Mouse (Mus musculus): ENCODE measurements at regions not wholly inside any gene's neighbourhood (a gene's known extent, or its start where the extent isn't known, plus 50 kb on each side); places are given as distances from the start of the nearest gene placed in this dataset.
"Not testable (repeated sequence)": the region's sequence is repeated elsewhere in the genome, so short reads cannot be mapped to it uniquely, and the experiment has no call there.

DNA sequence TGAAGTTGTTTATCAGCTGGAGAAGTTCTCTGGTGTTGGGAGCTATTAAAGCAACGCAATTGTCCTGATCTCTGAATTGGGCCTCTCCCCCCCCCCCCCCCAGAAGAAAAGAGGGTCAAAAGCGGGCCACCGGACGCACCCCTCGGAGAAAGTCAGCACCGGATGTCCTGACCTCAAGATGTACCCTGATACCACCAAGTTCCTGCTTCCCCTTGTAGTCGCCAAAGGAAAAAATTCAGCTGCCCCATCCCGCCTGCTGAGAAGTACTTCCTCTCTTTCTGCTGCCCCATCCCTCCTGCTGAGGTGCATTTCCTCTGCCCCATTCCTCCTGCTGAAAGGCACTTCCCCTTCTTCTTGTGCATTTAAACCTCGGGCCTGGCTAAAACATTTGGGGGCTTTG is 1191.1 kb upstream of the 1700008P02Rik start:
- not testable (repeated sequence) for DNase-seq (ENCODE audit: low spot score)

GRCm38 (mm10) chr3:7805121-7805520 is 1184.9 kb upstream of the 1700008P02Rik start:
- DNase-seq (ENCODE audit: low spot score) = not testable (repeated sequence)

- no peak for DNase-seq (ENCODE audit: low spot score)
Measured at GRCm38 (mm10) chr3:7804209-7804608, 1184.0 kb upstream of the 1700008P02Rik start.

- DNase-seq (ENCODE audit: low spot score) = no peak
Measured at GRCm38 (mm10) chr3:7799486-7799885, 1179.2 kb upstream of the 1700008P02Rik start.

- DNase-seq (ENCODE audit: low spot score) = no peak
Measured at GRCm38 (mm10) chr3:7787665-7788064, 1167.4 kb upstream of the 1700008P02Rik start.

- DNase-seq (ENCODE audit: low spot score) = no peak
Measured at GRCm38 (mm10) chr3:7785096-7785495, 1164.9 kb upstream of the 1700008P02Rik start.

- DNase-seq (ENCODE audit: low spot score) = peak; percentile 68
Measured at GRCm38 (mm10) chr3:7755445-7755844, 1135.2 kb upstream of the 1700008P02Rik start.

GRCm38 (mm10) chr3:7713741-7714140 is 1093.5 kb upstream of the 1700008P02Rik start:
- no peak for DNase-seq (ENCODE audit: low spot score)

DNA sequence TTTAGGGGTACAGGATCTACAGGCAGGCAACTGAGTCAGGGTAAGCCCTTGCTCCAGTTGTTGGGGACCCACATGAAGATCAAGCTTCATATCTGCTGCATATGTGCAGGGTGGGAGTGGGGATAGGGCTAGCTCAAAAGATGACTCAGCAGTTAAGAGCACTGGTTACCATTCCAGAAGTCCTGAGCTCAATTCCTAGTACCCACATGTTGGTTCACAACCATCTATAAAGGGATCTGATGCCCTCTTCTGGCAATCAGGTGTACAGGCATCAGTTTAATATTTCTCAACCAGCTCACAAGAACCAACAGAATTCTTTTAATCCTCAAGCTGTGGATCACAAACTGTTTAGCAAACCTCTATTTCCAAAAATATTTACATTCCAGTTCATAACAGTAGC is 1092.9 kb upstream of the 1700008P02Rik start:
- DNase-seq (ENCODE audit: low spot score) = no peak

DNA sequence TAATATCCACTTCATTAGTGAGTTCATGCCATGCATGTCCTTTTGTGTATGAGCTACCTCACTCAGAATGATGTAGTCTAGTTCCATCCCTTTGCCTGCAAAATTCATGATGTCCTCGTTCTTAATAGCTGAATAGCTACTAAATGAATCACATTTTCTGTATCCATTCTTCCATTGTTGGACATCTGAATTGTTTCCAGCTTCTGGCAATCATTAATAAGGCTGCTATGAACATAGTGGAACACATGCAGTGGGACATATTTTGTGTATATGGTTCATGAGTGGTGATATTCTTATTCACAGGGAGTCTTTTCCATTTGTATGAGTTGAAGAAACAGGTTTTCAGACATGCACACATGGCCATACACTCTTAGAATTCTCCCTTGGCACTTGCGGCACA is 1092.2 kb upstream of the 1700008P02Rik start:
- no peak for DNase-seq (ENCODE audit: low spot score)

GRCm38 (mm10) chr3:7708609-7709008 is 1088.4 kb upstream of the 1700008P02Rik start:
- DNase-seq (ENCODE audit: low spot score) = no peak

DNA sequence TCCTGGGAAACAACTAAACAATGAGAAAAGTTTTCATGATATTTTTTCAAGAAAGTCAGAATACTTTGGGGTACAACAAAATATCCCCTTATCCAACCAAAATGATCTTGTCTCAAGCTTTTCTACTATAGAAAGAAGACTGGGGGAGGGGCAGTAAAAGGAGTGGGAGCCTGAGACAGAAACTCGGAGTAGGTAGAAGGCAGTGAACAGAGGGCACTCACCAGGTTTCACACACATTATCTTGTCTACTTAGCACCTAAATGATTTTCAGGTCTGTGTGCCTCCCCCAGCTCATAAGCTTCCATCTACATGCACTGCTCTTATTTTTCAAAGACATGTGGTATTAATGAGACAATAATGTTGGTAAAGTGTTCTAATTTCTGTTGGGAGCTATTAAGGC is 1063.3 kb upstream of the 1700008P02Rik start:
- no peak for DNase-seq (ENCODE audit: low spot score)

DNA sequence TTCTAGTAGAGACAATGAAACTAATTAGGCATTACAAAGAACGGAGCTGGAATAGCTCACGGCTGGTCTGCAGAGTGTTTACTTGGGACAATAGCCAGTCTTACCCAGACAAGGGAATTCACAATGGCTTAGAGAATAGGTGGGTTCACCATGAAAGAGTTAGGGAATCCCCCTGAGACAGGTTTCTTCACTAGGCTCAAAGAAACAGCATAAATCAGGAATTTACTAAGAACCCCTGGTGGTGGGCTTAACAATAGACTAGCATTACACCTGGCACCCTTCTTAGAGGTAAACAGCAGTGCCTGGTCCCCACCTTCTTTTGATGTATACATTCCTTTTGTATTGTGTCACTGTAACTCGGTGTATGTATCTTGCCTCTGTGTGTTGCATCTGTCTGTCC is 1062.6 kb upstream of the 1700008P02Rik start:
- not testable (repeated sequence) for DNase-seq (ENCODE audit: low spot score)

- DNase-seq (ENCODE audit: low spot score) = no peak
Measured at GRCm38 (mm10) chr3:7682311-7682710, 1062.1 kb upstream of the 1700008P02Rik start.

GRCm38 (mm10) chr3:7669956-7670355 is 1049.7 kb upstream of the 1700008P02Rik start:
- DNase-seq (ENCODE audit: low spot score) = no peak

DNA sequence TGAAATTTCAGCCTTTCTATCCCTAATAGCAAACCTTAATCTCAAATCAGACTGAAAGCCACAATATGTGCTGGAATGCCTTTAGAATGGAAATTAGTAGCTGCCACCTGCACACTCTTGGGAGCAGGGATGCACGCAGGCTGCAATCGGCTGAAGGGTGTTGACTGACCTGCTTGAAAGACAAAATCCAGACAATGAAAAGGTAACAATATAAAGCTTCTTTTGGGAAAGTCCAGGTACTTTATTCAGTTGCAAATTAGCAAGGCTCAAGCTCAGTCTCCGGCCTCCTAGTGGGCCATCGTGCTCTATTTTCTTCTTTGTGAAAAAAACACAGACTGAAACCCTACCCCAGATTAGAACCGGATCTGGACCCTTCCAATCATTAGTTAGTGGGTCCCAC is 1047.6 kb upstream of the 1700008P02Rik start:
- not testable (repeated sequence) for DNase-seq (ENCODE audit: low spot score)

- not testable (repeated sequence) for DNase-seq (ENCODE audit: low spot score)
Measured at GRCm38 (mm10) chr3:7666391-7667142, 1046.3 kb upstream of the 1700008P02Rik start.

Measured in adipocyte (in vitro differentiated cells).